Mouse (Mus musculus) neutrophil, adult 65 days (primary cell): Measurements from ENCODE around the gene Ngly1. TPM values are rescaled to one million over a fixed set of nuclear protein-coding genes. Genes with fewer than 3 reads are reported as not detected.

Experiments
- total RNA-seq: library from RNA; stranded (reverse); gene quantifications from 2 replicates; pipeline ENCODE4 v1.2.4, GENCODE M21; 2023

Ngly1 gene
- 56.5 and 65.8 TPM in 2 replicates for total RNA-seq

GRCm38 (mm10) chr14:16249171-16249874, at the start of gene Ngly1, which contains the start of gene Oxsm:
Gene Ngly1, plus strand, starts transcription at chr14:16249280.
Gene Oxsm, minus strand, starts transcription at chr14:16249808.

Other genes starting within 250 kb of the Ngly1 start
- 8.1 and 8.8 TPM in 2 replicates for gene Oxsm, start 528 bp downstream of the Ngly1 start, total RNA-seq
- 59.8 and 83.7 TPM in 2 replicates for gene Top2b, start 115.9 kb downstream of the Ngly1 start, total RNA-seq